Mouse (Mus musculus) CH12.LX (cell line): Measurements from ENCODE around the gene Rel. TPM values are rescaled to one million over a fixed set of nuclear protein-coding genes. Genes with fewer than 3 reads are reported as not detected.

Experiments
- DNase-seq: peaks from one replicate; pipeline ENCODE4 v3.0.0-alpha.2; 2013; ENCODE audit errors: extremely low read depth
- H3K27ac ChIP-seq: 2 replicates; pipeline ENCODE4 v1.5.1; 2012; ENCODE audit warnings: low read depth, mild to moderate bottlenecking, control low read depth, moderate library complexity; ENCODE audit not compliant: insufficient read depth
- H3K27me3 ChIP-seq: replicated peaks from 2 replicates; pipeline ENCODE3; 2012; ENCODE audit warnings: inconsistent platforms
- H3K36me3 ChIP-seq, 2 experiments: replicated peaks in 1 of 2; 2 replicates each; pipeline versions ENCODE3 to v1.6.1; 2012; ENCODE audit warnings: inconsistent platforms in 1 of 2, low read length in 1 of 2, mild to moderate bottlenecking in 1 of 2, mixed read lengths in 1 of 2, moderate library complexity in 1 of 2; ENCODE audit not compliant: control insufficient read depth in 1 of 2, insufficient read depth in 1 of 2
- H3K4me1 ChIP-seq, 2 experiments: 2 replicates each; pipeline ENCODE4 v1.6.1; 2012; ENCODE audit warnings: inconsistent platforms in 1 of 2, moderate library complexity in 1 of 2; ENCODE audit not compliant: insufficient read depth in 2 of 2, control insufficient read depth in 1 of 2
- H3K4me2 ChIP-seq: 2 replicates; pipeline ENCODE4 v1.6.1; 2012; ENCODE audit warnings: low read depth, mild to moderate bottlenecking, control low read depth; ENCODE audit not compliant: poor library complexity, insufficient read depth, severe bottlenecking
- H3K4me3 ChIP-seq, 3 experiments: fragments of 150-350 bp in 1 of 3; sonication (generic) in 1 of 3; replicated peaks in 1 of 3; 2 replicates each; pipeline versions ENCODE3 to v1.5.1; 2011 to 2012; ENCODE audit warnings: low read depth in 2 of 3, low read length in 2 of 3, mild to moderate bottlenecking in 2 of 3, moderate library complexity in 2 of 3, control low read depth in 1 of 3, improper control_type of control experiment in 1 of 3, inconsistent platforms in 1 of 3, mixed read lengths in 1 of 3; ENCODE audit not compliant: poor library complexity in 1 of 3
- H3K79me2 ChIP-seq: replicated peaks from 2 replicates; pipeline ENCODE4 v1.6.1; 2012; ENCODE audit warnings: mild to moderate bottlenecking, moderate library complexity; ENCODE audit not compliant: control insufficient read depth, poor library complexity, insufficient read depth, severe bottlenecking; ENCODE audit errors: extremely low read depth
- H3K9ac ChIP-seq: 2 replicates; pipeline ENCODE4 v1.6.1; 2012; ENCODE audit warnings: low read depth, mild to moderate bottlenecking, control low read depth, moderate library complexity; ENCODE audit not compliant: insufficient read depth
- H3K9me3 ChIP-seq: replicated peaks from 2 replicates; pipeline ENCODE3; 2012; ENCODE audit warnings: low read length, inconsistent platforms, mixed read lengths
- BHLHE40 ChIP-seq: IDR thresholded peaks from 2 replicates; pipeline ENCODE4 v1.6.1; 2011; ENCODE audit warnings: mild to moderate bottlenecking, low read depth, low read length, improper control_type of control experiment
- E2F4 ChIP-seq: IDR thresholded peaks from 2 replicates; pipeline ENCODE4 v1.6.1; 2011; ENCODE audit warnings: low read depth, low read length, improper control_type of control experiment; ENCODE audit not compliant: insufficient replicate concordance
- ELF1 ChIP-seq: IDR thresholded peaks from 2 replicates; pipeline ENCODE4 v1.6.1; 2014; ENCODE audit warnings: low read depth, mild to moderate bottlenecking, inconsistent platforms, low read length, improper control_type of control experiment
- EP300 ChIP-seq: IDR thresholded peaks from 2 replicates; pipeline ENCODE4 v1.6.1; 2011; ENCODE audit warnings: low read length, improper control_type of control experiment
- ETS1 ChIP-seq: conservative IDR thresholded peaks from 2 replicates; pipeline ENCODE4 v1.6.1; 2012; ENCODE audit warnings: low read depth, mild to moderate bottlenecking, inconsistent platforms, low read length, improper control_type of control experiment, moderate library complexity
- HCFC1 ChIP-seq: IDR thresholded peaks from 2 replicates; pipeline ENCODE4 v1.6.1; 2012; ENCODE audit warnings: low read depth, mild to moderate bottlenecking, inconsistent platforms, low read length, improper control_type of control experiment
- IRF4 ChIP-seq: IDR thresholded peaks from 2 replicates; pipeline ENCODE4 v1.6.1; 2014; ENCODE audit warnings: low read depth, mild to moderate bottlenecking, inconsistent platforms, low read length, improper control_type of control experiment
- JUN ChIP-seq: IDR thresholded peaks from 2 replicates; pipeline ENCODE4 v1.6.1; 2011; ENCODE audit warnings: low read depth, mild to moderate bottlenecking, low read length, improper control_type of control experiment, moderate library complexity; ENCODE audit not compliant: insufficient read depth
- JUND ChIP-seq: conservative IDR thresholded peaks from 2 replicates; pipeline ENCODE4 v1.6.1; 2011; ENCODE audit warnings: low read depth, low read length, improper control_type of control experiment
- MAFK ChIP-seq: IDR thresholded peaks from 2 replicates; pipeline ENCODE4 v1.6.1; 2011; ENCODE audit warnings: low read length, improper control_type of control experiment; ENCODE audit not compliant: insufficient replicate concordance
- MAX ChIP-seq: IDR thresholded peaks from 2 replicates; pipeline ENCODE4 v1.6.1; 2011; ENCODE audit warnings: low read length, improper control_type of control experiment
- NELFE ChIP-seq: IDR thresholded peaks from 2 replicates; pipeline ENCODE4 v1.6.1; 2011; ENCODE audit warnings: low read depth, low read length, improper control_type of control experiment
- NRF1 ChIP-seq: IDR thresholded peaks from 2 replicates; pipeline ENCODE4 v1.6.1; 2014; ENCODE audit warnings: low read depth, mild to moderate bottlenecking, inconsistent platforms, low read length, improper control_type of control experiment, moderate library complexity
- PAX5 ChIP-seq: IDR thresholded peaks from 2 replicates; pipeline ENCODE4 v1.6.1; 2012; ENCODE audit warnings: low read length, inconsistent platforms, mixed read lengths
- RCOR1 ChIP-seq: conservative IDR thresholded peaks from 2 replicates; pipeline ENCODE4 v1.6.1; 2012; ENCODE audit warnings: low read depth, mild to moderate bottlenecking, inconsistent platforms, low read length, improper control_type of control experiment
- SIN3A ChIP-seq: IDR thresholded peaks from 2 replicates; pipeline ENCODE4 v1.6.1; 2012; ENCODE audit warnings: low read length, improper control_type of control experiment, inconsistent platforms
- SMC3 ChIP-seq: IDR thresholded peaks from 2 replicates; pipeline ENCODE4 v1.6.1; 2011; ENCODE audit warnings: low read depth, low read length, improper control_type of control experiment
- TBP ChIP-seq: conservative IDR thresholded peaks from 2 replicates; pipeline ENCODE4 v1.6.1; 2011; ENCODE audit warnings: low read depth, low read length, improper control_type of control experiment
- UBTF ChIP-seq: IDR thresholded peaks from 2 replicates; pipeline ENCODE4 v1.6.1; 2012; ENCODE audit warnings: low read depth, mild to moderate bottlenecking, inconsistent platforms, low read length, improper control_type of control experiment, moderate library complexity
- ZNF384 ChIP-seq: IDR thresholded peaks from 2 replicates; pipeline ENCODE4 v1.6.1; 2012; ENCODE audit warnings: low read depth, low read length, improper control_type of control experiment, inconsistent platforms
- dilution Hi-C: fragments of 300-500 bp; cut with MboI; formaldehyde crosslinking; loops from 2 replicates; pipeline ENCODE4 v1.14.3; 2020; ENCODE audit warnings: low sequenced_read_pairs; ENCODE audit not compliant: extremely low pct_unique_long_range_greater_than_20kb, extremely low pct_ligation_motif_present
- in situ Hi-C: fragments of 300-500 bp; cut with MboI; formaldehyde crosslinking; loops from 3 replicates; pipeline ENCODE4 v1.14.3; 2019; ENCODE audit warnings: low sequenced_read_pairs, low pct_ligation_motif_present, low pct_unique_long_range_greater_than_20kb, mixed read lengths
- polyA plus RNA-seq: library from polyadenylated mRNA; unstranded; fragments of >175 nt; gene quantifications from 2 replicates; pipeline ENCODE4 v1.2.1, GENCODE M21; 2012; ENCODE audit warnings: low read depth; ENCODE audit not compliant: insufficient read length
- total RNA-seq, 2 experiments: library from RNA; depleted of rRNA; stranded (reverse); fragments of 300-350 nt in 1 of 2; fragments of >200 nt in 1 of 2; gene quantifications; 2 replicates each; pipeline ENCODE4 v1.2.3; 2012 to 2014

The Rel gene
- total and polyA plus RNA-seq, 3 experiments = 26.2 to 38.1 (median 28.4) TPM

DNA sequence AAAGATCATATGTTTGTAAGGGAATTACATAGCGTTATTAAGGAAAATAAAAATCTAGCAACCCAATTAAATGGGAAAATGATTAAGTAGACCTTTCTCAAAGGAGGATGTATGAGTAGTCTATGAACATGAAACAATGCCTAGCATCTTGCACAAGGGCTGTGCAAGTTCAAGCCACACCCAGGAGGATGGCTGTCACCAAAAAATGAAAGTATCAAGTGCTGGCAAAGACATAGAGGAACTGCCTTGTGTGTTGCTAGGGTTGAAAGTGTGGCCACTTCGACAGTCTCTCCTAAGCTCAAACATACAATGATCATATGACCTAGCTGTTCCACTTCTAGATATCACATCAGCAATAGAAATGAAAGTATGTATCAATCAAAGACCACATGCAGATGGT is 51.9 kb downstream of the Rel start:
- Histone ChIP-seq H3K9ac (no peak overlapping the region), H3K4me2 (no peak overlapping the region), H3K4me3 (no peak overlapping the region), H3K36me3 (peaks cover 73 to 99% of the 10 kb centered on the region in 2 experiments), H3K79me2 (no peaks in the 10 kb centered on the region), H3K4me1 (no peaks in the 10 kb centered on the region), H3K27me3 (no peaks in the 10 kb centered on the region), H3K9me3 (no peaks in the 10 kb centered on the region), H3K27ac (no peak overlapping the region)
- no peak for DNase-seq
- in situ Hi-C loops (no loop called here), dilution Hi-C loops (no loop called here)
- TF ChIP-seq PAX5 (no peak), MAFK (no peak), NELFE (no peak), ZNF384 (no peak), JUND (no peak), E2F4 (no peak), BHLHE40 (no peak), MAX (no peak), EP300 (no peak), NRF1 (no peak)

DNA sequence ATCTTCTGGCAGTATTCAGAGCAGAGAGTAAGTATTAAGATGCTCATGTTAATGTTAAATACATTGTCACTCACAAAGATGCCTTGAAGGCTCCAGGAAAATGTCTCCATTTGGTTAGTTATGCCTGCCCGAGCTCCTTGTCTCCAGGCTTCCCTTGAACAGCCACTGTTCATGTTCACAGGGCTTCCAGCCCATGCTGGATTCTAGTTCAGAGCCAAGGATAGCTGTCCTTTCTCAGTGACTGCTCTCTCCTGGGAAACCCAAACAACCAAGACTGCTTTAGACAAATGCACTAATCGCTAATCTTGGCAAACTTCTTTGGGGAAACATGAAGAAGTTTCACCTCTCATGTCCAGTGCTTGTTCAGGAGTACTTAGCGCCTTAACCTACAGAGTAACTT is 58.5 kb downstream of the Rel start:
- TF ChIP-seq SIN3A (no peak), JUND (no peak), IRF4 (no peak), ETS1 (no peak), NELFE (no peak), TBP (no peak), SMC3 (no peak), ELF1 (no peak), HCFC1 (no peak), RCOR1 (no peak), UBTF (no peak), JUN (no peak), EP300 (no peak), BHLHE40 (no peak)
- Histone ChIP-seq H3K9me3 (no peaks in the 10 kb centered on the region), H3K4me1 (peaks cover 2 to 9% of the 10 kb centered on the region in 2 experiments; a peak in 2 of 4 replicates), H3K9ac (no peak overlapping the region), H3K36me3 (peaks cover 68 to 95% of the 10 kb centered on the region in 2 experiments), H3K4me3 (no peak overlapping the region), H3K27me3 (no peaks in the 10 kb centered on the region), H3K27ac (no peak overlapping the region), H3K4me2 (no peak overlapping the region), H3K79me2 (no peaks in the 10 kb centered on the region)
- dilution Hi-C loops (no loop called here), in situ Hi-C loops (no loop called here)
- DNase-seq = no peak
